Mouse (Mus musculus) urinary bladder, postnatal 14 days (tissue): ENCODE results near the gene Fis1.
A peak's percentile ranks its signal among the peaks of the same experiment; 100 is the strongest.
"Not testable (repeated sequence)": the region's sequence is repeated elsewhere in the genome, so short reads cannot be mapped to it uniquely, and the experiment has no call there.

Experiments
- DNase-seq: peaks from one replicate; pipeline ENCODE4 v3.0.0; 2021; ENCODE audit warnings: low spot score

Gene Fis1

DNA sequence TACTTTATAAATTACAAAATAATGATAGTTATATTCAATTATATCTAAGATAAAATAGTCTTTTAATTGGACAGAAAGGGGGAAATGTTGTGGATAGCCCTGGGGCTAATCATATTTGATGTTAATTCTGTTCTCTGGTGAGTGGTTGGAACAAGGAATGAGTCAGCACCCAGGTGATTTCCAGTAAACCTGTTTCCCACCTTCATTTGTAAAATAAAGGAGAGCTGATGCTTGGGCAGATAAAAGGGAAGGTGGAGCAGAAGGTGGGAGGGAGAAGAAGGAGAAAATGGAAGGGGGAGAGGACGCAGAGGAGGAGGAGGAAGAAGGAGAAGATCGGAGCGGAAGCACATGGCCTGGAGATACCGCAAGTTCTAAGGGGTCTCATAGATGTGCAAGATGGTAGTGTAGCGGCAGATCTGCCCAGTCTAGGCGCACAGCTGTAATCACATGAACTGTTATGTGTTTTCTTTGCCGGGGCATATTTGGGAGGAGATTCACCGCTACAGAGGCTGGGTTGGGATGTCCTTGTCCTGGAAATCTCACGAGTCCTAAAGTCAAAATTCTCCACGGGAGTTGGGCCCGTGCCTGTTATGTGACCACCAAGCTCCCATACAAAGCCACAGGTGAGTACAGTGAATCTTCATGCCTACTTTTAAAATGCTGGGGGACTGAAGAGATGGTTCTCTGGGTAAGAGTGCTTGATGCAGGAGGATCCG is 12.1 kb upstream of the Fis1 start:
- no peak for DNase-seq

DNA sequence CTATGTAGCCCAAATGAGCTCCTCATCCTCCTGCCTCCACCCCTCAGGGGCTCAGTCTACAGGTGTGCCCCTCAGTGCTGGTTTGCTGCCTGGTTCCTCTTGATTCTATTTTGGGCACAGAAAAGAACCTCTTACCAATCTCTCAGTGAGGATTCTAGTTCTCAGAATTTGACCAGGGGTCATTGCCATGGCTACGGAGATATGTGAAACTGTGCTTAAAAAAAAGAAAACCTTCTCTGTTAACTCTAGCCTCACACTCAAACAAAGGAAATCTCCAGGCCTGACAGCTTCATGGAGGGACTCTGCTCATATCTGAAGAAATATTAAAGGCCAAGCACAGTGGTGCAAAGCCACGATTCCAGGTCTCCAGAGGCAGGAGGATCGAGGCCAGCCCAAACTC is 10.3 kb upstream of the Fis1 start:
- DNase-seq: no peak

DNA sequence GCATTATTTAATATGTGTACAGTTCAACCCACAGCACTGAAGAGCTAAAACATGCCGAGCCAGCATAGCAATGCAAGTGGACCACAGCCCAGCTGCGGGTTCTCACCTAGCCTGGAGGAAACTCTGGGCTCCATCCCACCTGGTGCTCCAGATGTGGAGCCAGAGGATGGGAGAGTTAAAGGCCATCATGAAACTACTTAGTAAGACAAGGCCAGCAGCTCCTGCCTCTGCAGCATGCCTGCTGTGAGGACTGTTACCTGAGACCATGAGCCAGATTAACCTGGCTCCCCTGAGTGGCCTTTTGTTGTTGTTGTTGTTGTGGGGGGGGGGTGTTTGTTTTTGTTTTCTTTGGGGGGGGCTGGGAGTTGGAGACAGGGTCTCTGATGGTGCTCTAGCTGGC is 9.7 kb upstream of the Fis1 start:
- no peak for DNase-seq

DNA sequence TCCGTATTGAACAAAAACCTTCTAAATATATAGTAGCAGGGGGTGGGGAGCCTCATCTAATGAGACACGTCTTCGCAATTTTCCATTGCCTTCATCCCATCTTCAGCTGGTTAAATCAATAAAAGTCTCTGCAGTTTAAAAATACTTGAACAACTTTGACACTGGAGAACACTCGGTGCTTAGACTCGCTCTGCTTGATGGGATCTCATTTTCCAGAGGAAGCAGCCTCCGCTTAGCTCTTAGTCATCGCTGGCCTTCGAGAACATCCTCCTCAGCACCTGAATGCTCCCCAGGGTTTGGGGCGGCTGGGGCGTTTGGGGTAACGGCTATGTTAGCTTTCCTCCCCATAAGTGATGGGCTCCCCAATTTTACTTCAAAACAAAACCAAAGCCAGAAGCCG is 8.0 kb upstream of the Fis1 start:
- no peak for DNase-seq

DNA sequence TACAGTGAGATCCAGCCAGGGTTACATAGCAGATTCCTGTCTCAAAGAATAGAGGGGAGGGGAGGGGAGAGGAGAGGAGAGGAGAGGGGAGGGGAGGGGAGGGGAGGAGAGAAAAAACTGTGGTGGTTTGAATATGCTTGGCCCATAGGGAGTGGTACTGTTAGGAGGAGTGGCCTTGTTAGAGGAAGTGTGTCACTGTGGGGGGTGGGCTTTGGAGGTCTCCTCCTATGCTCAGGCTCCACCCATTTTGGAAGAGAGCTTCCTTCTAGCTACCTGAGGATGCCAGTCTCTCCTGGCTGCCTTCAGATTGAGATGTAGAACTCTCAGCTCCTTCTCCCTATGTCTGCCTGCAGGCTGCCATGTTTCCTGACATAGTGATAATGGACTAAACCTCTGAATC is 5.2 kb upstream of the Fis1 start:
- no peak for DNase-seq

DNA sequence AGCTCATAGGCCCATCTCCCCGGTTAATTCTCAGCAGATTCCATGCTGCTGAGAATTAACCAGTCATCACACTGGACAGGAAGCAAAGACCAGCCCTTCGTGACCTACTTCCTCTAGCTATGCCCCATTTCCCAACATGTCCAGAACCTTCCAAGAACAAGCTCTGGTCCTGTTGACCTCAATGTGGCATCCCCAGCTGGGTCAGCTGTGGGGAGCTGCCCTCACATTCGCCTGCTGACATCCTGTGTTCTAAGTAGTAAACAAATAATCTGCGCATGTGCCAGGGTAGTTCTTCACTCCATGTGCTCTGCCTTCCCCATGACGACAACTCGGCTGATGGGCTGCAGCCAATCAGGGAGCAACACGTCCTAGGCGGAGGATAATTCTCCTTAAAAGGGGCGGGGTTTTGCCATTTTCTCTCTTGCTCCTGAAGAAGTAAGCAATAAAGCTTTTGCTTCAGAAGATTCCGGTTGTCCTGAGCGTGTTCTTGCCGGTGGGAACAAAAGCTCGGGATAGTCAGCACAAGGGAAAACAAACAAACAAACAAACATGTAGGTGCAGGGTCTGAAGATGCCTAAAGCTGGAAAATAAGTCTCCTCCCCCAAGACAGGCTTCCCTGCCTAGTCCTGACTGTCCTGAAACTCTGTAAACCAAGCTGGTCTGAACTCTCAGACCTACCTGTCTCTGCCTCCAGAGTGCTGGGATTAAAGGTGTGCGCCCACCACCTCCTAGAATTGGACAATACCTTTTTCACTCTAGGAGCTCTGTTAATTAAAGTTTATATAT is 3.3 kb upstream of the Fis1 start:
- not testable (repeated sequence) for DNase-seq

DNA sequence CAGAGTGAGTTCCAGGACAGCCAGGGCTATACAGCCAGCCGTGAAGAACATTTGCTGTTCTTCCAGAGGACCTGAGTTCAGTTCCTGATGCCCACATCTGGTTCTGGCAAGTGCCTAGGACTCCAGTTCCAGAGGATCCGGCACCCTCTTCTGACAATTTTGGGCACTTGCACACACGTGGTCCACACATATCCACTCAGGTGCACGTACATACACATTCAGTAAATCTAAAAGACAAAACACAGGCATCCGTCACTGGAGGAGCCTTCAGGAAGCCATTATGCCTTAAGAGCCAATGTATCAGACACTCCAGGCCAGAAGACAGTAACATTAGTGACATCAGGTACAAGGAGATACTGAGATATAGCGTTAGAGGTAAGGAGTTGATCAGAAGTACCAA is 2.6 kb upstream of the Fis1 start:
- no peak for DNase-seq

DNA sequence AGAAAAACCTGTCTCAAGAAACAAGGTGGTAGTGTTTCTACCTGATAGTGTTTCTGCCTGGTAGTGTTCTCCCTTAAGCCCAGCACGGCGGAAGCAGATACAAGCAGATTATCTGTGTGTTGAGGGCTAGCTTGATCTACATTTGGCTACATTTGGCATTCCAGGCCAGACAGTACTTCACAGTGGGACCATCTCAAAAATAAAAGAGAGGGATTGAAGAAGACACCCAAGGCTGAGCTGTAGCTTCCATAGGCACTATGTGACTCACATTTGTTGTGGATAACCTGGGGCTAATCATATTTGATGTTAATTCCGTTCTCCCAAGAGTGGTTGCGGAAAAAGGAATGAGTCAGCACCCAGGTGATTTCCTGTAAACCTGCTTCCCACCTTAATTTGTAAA is 922 bp upstream of the Fis1 start:
- DNase-seq: no peak

DNA sequence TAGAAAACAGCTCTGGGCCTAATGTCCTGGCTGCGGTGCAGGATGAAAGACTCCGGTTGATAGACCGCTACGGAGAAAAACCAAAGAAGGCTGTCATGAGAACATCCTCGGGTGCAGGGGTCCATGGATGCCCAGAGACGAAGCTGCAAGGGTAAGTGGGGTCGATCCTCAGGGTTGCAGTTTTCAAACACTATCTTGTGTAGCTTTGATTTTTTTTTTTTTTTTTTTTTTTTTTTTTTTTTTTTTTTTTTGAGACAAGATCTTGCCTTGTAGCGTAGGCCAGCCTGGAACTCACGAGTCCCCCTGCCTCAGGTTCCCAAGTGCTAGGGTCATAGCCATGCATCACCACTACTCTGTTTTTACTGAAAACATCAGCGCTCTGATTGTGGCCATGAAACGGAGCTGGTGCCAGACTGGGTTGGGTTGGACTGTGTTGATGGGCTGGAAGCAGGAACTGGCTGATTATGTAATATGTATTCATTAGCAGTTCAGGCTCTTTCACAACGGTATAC is 421 bp downstream of the Fis1 start:
- DNase-seq: peak; percentile 46

DNA sequence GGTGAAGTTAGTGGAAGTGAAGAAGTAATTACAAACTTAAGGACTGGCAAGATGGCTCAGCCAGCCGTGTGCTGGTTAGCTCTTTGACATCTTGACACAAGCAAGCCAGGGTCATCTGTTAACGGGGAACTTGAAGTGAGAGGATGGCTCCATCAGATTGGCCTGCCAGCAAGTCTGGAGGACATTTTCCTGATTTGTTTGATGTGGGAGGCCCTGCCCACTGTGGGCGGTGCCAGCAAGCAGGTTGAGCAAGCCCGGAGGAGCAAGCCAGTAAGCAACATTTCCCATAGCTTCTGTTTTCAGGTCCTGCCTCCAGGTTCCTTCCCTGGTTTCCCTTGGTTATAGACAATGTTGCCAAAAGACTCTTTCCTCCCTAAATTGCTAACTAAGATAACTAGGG is 2.5 kb downstream of the Fis1 start:
- no peak for DNase-seq

DNA sequence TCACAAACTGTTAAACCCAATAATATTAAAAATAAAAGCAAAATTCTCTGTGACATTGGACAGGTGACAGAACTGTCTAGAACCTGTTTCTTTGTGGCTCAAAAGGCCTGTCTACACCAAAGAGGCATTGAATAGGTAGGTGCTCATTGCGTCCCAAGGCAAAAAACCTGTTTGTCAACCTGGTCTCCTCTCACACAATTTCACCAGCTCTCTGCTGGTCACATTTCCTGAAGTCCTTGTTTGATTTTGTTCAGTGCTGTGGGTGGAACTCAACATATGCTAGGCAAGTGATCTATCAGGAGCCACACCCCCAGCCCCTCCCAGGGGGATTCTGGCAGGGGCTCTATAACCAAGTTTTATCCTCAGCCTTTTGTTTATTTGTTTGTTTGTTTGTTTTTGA is 4.2 kb downstream of the Fis1 start:
- peak; percentile 12 for DNase-seq

DNA sequence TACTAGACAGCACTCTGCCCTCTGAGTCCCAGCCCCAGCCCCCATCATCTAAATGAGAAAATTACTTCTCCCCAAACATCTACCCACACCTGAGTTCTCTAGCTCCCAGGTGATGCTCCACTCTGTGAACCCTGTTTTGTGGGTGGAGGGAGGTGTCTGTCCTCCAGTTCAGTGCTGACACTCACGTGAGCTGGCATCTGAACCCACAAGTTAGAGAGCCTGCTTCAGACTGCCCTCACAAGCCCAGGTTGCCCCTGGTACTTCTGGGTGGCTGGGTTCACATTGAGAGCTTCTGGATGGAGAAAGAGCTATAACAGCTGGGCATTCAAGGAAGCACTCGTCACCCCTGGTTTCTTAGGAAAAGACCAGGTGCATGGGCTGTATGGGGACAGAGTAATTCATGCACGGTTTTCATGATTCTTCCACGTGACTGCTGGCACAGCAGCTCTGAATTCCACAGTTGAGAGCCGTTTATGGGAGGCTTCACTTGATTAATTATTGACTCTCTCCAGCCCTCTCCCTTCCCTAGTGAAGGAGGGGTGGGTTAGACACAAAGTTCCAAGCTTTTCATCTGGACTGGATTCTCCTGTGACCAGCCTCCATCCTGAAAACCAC is 6.0 kb downstream of the Fis1 start:
- DNase-seq: no peak

DNA sequence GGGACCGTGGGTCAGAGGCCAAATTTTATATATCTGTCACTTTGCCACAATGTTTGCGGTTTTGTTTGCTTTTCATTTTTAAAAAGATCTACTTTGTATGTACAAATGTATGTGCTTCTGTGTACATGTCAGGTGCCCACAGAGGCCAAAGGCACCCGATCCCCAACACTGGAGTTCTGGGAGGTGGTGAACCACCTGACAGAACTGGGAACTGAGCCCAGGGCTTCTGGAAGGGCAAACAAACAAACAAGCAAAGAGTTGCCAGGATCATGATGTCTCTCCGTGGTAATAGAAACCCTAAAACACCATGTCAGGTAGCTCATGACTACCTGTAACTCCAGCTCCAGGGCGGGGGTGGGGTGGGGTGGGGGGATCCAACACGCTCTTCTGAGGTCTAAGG is 7.0 kb downstream of the Fis1 start:
- DNase-seq: no peak

DNA sequence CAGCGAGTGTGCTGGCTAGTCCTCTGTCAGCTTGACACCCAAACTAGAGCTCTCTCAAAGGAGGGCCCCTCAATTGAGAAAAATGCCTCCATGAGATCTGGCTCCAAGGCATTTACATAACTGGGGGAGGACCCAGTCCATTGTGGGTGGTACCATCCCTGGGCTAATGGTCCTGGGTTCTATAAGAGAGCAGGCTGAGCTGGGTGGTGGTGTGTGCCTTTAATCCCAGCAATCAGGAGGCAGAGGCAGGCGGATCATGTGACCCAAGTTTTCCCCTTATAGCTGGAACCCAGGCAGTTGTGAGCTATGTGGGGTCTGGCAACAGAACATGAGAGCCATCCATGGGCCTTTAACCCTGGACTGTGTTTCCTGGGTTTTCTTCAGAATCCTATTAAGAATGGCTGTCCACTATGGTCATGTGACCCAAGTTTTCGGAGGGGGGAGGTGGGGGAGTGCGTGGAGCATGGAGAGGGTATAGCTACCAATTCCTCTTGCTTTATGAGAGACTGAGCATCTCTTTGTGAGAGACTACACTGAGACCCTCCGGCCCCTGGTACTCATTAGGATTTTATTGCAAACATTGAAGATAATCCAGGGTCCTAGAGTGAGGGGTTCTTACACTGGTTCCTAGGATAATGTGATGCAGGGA is 8.4 kb downstream of the Fis1 start:
- DNase-seq: no peak

DNA sequence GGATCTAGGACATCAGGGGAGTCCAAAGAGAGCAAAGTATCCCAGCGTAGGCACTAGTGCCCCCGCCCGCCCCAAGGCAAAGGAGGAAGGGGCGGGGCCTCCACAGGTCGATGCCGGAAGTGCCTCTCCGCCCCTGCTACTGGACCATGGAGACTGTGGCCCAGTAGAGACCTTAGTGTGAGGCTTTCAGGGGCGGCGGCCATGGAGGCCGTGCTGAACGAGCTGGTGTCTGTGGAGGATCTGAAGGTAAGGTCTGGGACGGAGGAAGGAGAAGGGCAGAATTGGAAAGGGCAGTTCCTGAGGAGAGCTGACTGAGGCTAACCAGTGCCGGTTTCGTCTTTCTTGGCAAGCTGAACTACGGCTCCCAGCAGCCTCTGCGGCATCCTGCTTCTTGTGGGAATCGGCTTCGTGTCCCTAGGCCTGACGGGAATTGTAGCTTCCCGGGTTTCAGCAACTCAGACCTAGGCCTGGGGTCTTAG is 8.9 kb downstream of the Fis1 start:
- DNase-seq: peak; percentile 88

DNA sequence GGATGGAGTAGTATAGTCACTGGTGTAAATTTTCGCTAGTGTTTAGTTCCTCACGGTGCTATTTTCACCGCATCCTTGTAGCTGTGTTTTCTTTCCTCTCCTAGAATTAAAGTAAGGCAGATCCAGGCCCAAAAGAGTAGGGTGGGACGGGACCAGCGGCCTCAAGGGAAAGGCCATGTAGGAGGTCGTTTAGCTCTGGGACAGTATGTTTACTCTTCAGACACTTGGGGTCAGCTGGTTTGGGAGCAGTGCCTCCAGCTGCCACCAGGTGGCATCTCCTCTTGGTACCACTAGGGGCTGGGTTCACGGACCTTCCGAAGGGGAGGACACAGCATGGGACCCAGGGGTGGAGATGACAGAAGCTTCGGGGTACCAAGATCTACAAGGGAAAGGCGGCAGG is 9.4 kb downstream of the Fis1 start:
- DNase-seq: peak; percentile 86

DNA sequence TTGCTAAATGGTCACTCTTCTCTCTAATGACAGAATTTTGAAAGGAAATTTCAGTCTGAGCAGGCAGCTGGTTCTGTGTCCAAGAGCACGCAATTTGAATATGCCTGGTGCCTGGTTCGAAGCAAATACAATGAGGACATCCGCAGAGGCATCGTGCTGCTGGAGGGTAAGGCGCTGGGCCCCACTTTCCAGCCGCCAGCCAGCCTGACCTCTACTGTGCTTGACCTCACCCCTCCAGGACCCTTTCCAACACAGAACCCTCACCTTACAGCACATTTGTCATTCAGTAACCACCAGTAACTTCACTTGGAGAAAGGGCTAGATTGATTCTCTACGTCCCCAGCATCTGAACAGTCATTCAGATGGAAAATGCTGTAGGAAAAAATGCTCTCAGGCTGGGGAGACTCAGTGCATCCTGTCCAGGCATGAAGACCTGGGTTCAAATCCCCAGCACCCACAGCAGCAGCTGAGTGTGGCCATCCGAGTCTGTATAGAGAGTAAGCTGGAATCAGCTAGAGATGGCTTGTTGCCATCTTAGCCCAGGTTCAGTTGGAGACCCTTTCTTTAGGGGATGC is 10.0 kb downstream of the Fis1 start:
- no peak for DNase-seq

DNA sequence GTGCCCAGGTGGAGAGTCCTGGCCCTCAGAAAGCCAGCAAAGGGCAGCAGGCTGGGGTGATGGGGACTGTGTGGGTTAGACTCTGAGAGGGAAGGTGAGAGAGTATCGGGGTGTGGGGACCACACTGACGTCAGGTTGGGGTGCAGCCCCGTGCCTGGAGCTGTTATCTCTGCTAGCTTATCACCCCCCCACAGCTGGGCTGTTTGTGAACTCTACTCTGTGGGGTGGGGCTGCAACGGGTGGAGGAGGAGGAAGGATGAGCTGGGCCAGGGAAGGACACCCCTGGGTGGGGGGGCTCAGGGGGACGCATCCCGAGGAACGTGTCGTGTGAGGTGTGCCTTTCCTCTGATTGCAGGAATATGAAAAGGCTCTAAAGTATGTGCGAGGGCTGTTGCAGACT is 12.1 kb downstream of the Fis1 start:
- no peak for DNase-seq

DNA sequence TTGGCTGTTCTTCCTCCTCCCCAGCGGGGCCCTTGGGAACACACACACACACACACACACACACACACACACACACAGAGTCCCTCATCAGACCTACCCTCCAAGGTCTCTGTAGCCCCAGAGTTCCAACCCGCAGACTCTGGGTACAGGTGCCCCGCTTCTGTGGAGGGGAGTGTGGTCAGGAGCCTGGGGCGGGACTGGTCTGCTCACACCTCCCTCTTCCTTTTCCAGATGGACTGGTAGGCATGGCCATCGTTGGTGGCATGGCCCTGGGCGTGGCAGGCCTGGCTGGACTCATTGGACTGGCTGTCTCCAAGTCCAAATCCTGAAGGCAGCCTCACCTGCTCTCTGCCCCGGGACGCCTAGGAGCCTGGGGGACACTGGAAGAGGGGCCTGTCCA is 12.6 kb downstream of the Fis1 start:
- DNase-seq: no peak

DNA sequence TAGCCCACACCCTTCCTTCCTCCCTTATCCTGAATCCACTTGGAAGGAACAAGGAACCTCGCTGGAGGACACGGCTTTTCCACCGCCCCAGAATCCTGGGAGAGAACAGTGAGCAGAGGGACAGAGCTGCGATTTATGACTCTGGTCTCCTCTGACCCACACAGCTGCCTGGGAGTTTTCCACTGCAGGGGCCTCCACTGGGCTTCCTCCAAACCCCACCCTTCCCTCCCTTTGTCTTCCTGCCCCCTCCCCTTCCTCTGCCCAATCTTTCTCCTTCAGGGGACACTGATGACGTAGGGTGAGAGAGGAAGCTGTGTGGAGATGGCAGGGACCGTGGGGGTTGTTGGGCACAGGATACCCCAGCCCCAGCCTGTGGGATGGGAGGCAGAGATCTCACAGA is 13.3 kb downstream of the Fis1 start, which contains the start of gene Cldn15:
Cldn15 (plus strand) TSS at position 286 of the 400 bp plus-strand sequence.
- peak; percentile 10 for DNase-seq

DNA sequence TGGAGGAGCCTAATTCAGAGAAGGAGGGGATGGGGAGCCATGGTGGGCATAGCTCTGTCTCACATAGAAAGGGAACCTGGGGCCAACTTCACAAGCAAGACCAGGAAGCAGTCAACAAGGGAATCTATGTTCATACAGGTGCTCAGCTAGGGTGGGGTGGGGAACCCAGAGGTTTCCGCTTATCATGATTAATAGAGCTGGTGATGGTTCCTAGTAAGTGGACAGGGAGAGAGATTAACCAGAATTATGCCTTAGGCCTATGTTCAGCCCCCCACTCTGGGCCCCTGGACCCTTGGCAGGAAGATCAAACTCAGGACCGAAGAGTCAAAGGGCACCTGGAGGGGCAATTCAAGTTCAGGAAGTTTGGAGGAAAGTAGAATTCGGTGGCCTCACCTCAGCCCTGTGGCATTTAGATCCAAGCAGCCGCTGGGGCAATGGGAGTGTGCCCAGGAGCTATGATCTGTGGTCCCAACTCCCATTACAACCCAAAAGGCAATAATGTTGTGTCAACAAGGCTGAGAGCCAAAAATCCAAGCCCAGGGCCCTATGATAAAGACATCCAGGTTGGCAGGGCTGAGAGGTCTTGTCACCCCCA is 13.9 kb downstream of the Fis1 start:
- no peak for DNase-seq

DNA sequence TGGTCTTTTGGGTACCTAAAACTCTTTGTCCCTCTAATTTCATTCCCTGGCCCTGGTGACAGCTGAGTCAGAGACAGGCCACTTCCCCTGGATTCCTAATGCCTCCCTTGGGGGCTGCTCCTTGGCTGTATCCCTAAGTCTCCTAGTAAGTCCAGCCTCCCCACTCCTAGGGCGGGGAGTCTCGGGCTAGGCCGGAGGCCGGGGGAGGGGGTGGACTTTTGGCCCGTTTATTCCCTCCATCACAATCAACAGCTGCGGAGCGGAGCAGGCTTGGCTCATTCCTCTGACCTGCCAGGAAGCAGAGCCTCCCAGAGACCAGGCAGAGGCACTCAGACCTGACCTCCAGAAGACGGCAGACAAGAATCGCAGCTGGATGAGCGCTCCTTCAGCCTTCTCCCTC is 14.5 kb downstream of the Fis1 start:
- DNase-seq: peak; percentile 56
